Mouse (Mus musculus): ENCODE data around the gene Kcnj2. TPM values are rescaled to one million over a fixed set of nuclear protein-coding genes. Genes with fewer than 3 reads are reported as not detected.

The Kcnj2 gene
- total and polyA plus RNA-seq, 2 experiments from 2014 or later, result 7.1 to 24.2 TPM

DNA sequence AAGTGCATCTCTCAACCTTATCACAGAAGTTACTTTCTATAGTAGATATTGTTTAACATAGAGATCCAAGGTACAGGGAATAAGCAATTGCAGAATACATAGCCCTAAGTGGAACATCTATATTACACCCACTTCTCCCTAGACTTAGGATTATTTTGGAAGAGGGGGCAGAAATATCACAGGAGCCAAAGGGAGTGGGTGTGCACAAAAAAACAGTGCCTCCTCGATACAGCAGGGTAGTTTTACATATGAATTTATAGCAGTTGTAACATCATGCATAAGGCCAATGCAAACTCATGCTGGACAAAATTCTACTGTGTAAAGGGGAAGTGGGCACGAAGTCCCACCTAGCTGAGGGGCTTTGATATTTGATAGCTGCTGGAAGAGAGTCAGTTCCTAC, 38.5 kb downstream of the Kcnj2 start:
- TF ChIP-seq CTCF (IDR thresholded peaks at IDR 0.05; ENCODE audit: low read depth) (no peak), EP300 (IDR thresholded peaks at IDR 0.05; ENCODE audit: low read depth) (no peak)
- Histone ChIP-seq H3K4me2 (ENCODE audit: low read depth, low read length) (no peak overlapping the region), H3K9ac (replicated peaks; ENCODE audit: low read depth, low read length) (no peak overlapping the region)

DNA sequence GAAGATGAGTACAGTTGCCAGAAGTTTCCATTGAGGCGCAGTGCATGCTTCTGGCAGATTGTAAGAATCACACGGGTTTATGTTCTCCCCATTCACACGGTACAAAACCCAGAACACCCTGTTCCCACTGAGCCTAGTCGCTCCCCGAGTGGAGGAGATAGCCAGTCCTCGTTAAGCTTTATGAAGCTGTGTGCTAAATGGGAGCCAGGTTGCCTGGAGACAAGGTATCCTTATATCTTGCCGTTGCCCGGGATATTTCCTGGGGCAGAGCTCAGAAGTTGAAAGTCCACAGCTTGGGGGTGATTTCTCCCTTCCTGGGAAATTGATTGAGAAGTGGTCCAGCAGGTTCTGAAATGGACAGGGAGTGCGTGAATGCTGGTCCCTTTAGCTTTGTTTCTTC, 42.2 kb downstream of the Kcnj2 start:
- H3K9ac ChIP-seq (replicated peaks; ENCODE audit: low read depth, low read length), result no peak overlapping the region
- no peaks in the 10 kb centered on the region for H3K27me3 ChIP-seq (ENCODE audit: control insufficient read depth, insufficient read depth, low read length)
- no peak overlapping the region for H3K4me3 ChIP-seq (ENCODE audit: low read depth, low read length)
- no peaks in the 10 kb centered on the region for H3K36me3 ChIP-seq (replicated peaks; ENCODE audit: control insufficient read depth, insufficient read depth, low read length)
- no peak for TF ChIP-seq CTCF (IDR thresholded peaks at IDR 0.05; ENCODE audit: low read depth)
- ATAC-seq (ENCODE audit: insufficient read depth, low read depth) (no peak), DNase-seq (ENCODE audit: low spot score) (no peak)
- H3K27ac ChIP-seq (ENCODE audit: low read depth), result no peak overlapping the region
- H3K9me3 ChIP-seq (replicated peaks; ENCODE audit: control insufficient read depth, low read length), result no peaks in the 10 kb centered on the region
- H3K4me1 ChIP-seq (ENCODE audit: control insufficient read depth, insufficient read depth), result no peaks in the 10 kb centered on the region
- H3K4me2 ChIP-seq (ENCODE audit: low read depth, low read length), result no peak overlapping the region
- WGBS, result 60% methylated on average over 9 of the region's 9 CpGs

More for the DNA sequence above, 38.5 kb downstream of the Kcnj2 start:
- Histone ChIP-seq H3K4me3 (ENCODE audit: low read depth, low read length) (no peak overlapping the region), H3K27me3 (ENCODE audit: control insufficient read depth, insufficient read depth, low read length) (no peaks in the 10 kb centered on the region), H3K9me3 (replicated peaks; ENCODE audit: control insufficient read depth, low read length) (no peaks in the 10 kb centered on the region), H3K36me3 (replicated peaks; ENCODE audit: control insufficient read depth, insufficient read depth, low read length) (no peaks in the 10 kb centered on the region), H3K4me1 (ENCODE audit: control insufficient read depth, insufficient read depth) (no peaks in the 10 kb centered on the region), H3K27ac (ENCODE audit: low read depth) (no peak overlapping the region)
- DNase-seq (ENCODE audit: low spot score), result no peak
- ATAC-seq (ENCODE audit: insufficient read depth, low read depth), result no peak
- WGBS, result 64% methylated on average over 2 of the region's 2 CpGs

DNA sequence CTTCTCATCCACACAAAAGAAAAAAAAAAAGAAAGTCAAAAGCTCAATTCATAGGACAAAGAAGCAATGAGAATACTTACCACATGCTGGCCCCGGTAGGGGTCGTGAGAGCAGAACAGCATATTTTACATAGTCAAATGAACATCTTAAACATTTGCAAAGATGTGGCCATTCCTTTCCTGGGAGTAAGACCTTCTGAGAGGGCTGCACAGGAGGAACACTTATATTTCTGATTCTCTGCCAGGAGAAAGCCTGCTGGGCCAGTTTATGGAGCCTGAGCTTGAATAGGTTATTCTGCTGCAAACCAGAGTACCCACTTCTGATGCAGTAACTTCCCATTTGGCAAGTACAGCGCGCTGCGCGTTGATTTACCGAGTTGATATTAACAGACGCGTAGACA, 55.5 kb downstream of the Kcnj2 start:
- ATAC-seq (ENCODE audit: insufficient read depth, low read depth) (no peak), DNase-seq (ENCODE audit: low spot score) (no peak)
- Histone ChIP-seq H3K9ac (replicated peaks; ENCODE audit: low read depth, low read length) (no peak overlapping the region), H3K36me3 (replicated peaks; ENCODE audit: control insufficient read depth, insufficient read depth, low read length) (no peaks in the 10 kb centered on the region), H3K9me3 (replicated peaks; ENCODE audit: control insufficient read depth, low read length) (no peaks in the 10 kb centered on the region), H3K4me1 (ENCODE audit: control insufficient read depth, insufficient read depth) (no peaks in the 10 kb centered on the region), H3K27me3 (ENCODE audit: control insufficient read depth, insufficient read depth, low read length) (no peaks in the 10 kb centered on the region), H3K27ac (ENCODE audit: low read depth) (no peak overlapping the region), H3K4me3 (ENCODE audit: low read depth, low read length) (no peak overlapping the region), H3K4me2 (ENCODE audit: low read depth, low read length) (no peak overlapping the region)
- TF ChIP-seq EP300 (IDR thresholded peaks at IDR 0.05; ENCODE audit: low read depth), result no peak
- no peak for TF ChIP-seq CTCF (IDR thresholded peaks at IDR 0.05; ENCODE audit: low read depth)
- WGBS, result 83% methylated on average over 9 of the region's 9 CpGs

DNA sequence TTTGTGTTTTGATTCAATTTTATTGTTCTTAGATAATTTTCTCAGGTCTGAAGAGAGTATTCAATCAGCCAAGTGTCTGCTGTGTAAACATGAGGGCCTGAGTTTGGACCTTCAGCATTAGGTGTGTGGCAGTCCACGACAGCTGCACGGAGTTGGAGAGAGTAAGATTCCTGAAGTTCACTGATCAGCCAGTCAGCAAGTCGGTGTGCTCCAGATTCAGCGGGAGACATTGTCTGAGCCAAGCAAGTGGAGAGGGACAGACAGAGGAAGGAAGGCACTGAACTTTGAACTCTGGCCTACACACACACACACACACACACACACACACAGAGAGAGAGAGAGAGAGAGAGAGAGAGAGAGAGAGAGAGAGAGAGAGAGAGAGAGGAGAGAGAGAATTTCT, 57.4 kb downstream of the Kcnj2 start:
- H3K4me1 ChIP-seq (ENCODE audit: control insufficient read depth, insufficient read depth), result no peaks in the 10 kb centered on the region
- ATAC-seq (ENCODE audit: insufficient read depth, low read depth) (no peak), DNase-seq (ENCODE audit: low spot score) (no peak)
- H3K27ac ChIP-seq (ENCODE audit: low read depth), result no peak overlapping the region
- no peaks in the 10 kb centered on the region for H3K36me3 ChIP-seq (replicated peaks; ENCODE audit: control insufficient read depth, insufficient read depth, low read length)
- TF ChIP-seq EP300 (IDR thresholded peaks at IDR 0.05; ENCODE audit: low read depth), result no peak
- no peak for TF ChIP-seq CTCF (IDR thresholded peaks at IDR 0.05; ENCODE audit: low read depth)
- no peak overlapping the region for H3K4me2 ChIP-seq (ENCODE audit: low read depth, low read length)
- no peak overlapping the region for H3K4me3 ChIP-seq (ENCODE audit: low read depth, low read length)
- 37% methylated on average over 4 of the region's 4 CpGs for WGBS
- no peak overlapping the region for H3K9ac ChIP-seq (replicated peaks; ENCODE audit: low read depth, low read length)
- H3K27me3 ChIP-seq (ENCODE audit: control insufficient read depth, insufficient read depth, low read length), result no peaks in the 10 kb centered on the region
- no peaks in the 10 kb centered on the region for H3K9me3 ChIP-seq (replicated peaks; ENCODE audit: control insufficient read depth, low read length)

DNA sequence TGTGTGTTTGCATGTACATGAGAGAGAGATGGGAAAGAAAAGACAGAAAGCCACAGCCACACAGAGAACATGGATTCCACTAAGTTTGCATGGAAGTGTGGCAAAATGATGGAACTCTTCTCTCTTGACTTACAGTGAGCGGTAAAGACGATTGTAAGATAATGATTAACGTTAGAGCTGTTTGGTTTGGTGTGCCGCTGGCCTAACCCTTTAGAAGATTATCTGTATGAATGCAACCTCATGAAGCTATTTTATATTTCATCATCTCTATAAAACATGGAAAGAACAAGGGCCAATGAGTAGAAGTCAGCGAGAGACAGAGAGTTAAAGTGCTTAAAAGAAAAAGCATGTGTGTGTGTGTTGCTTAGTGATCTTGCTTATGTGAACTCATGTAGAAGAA, 60.0 kb downstream of the Kcnj2 start:
- no peak for DNase-seq (ENCODE audit: low spot score)
- no peak overlapping the region for H3K27ac ChIP-seq (ENCODE audit: low read depth)
- 86% methylated on average over 5 of the region's 5 CpGs for WGBS
- no peaks in the 10 kb centered on the region for H3K36me3 ChIP-seq (replicated peaks; ENCODE audit: control insufficient read depth, insufficient read depth, low read length)
- H3K9me3 ChIP-seq (replicated peaks; ENCODE audit: control insufficient read depth, low read length), result no peaks in the 10 kb centered on the region
- H3K4me3 ChIP-seq (ENCODE audit: low read depth, low read length), result no peak overlapping the region
- no peak overlapping the region for H3K9ac ChIP-seq (replicated peaks; ENCODE audit: low read depth, low read length)
- TF ChIP-seq EP300 (IDR thresholded peaks at IDR 0.05; ENCODE audit: low read depth), result no peak
- no peak for TF ChIP-seq CTCF (IDR thresholded peaks at IDR 0.05; ENCODE audit: low read depth)
- no peak overlapping the region for H3K4me2 ChIP-seq (ENCODE audit: low read depth, low read length)
- no peak for ATAC-seq (ENCODE audit: insufficient read depth, low read depth)
- no peaks in the 10 kb centered on the region for H3K27me3 ChIP-seq (ENCODE audit: control insufficient read depth, insufficient read depth, low read length)
- no peaks in the 10 kb centered on the region for H3K4me1 ChIP-seq (ENCODE audit: control insufficient read depth, insufficient read depth)

Other genes with a start within 250 kb of the Kcnj2 start
- gene Kcnj16, start 98.1 kb upstream of the Kcnj2 start, total RNA-seq (2014; rRNA removed; ENCODE audit: low replicate concordance), result not detected in 2 replicates
- gene Kcnj16, start 98.1 kb upstream of the Kcnj2 start, polyA plus RNA-seq (2015; fragmentation: Nextera tagmentation; extraction: Ambion mirVana), result not detected in 2 replicates